Mouse (Mus musculus) lung, embryonic 16.5 days (tissue): ENCODE data around the gene Aph1a. TPM values are rescaled to one million over a fixed set of nuclear protein-coding genes. Genes with fewer than 3 reads are reported as not detected.

Source experiments
- ATAC-seq: fragments of 200-750 bp; cut with Nextera tagmentation; 2 replicates; pipeline ENCODE4 v1.8.0; 2017; ENCODE audit warnings: low read depth, mild to moderate bottlenecking, moderate library complexity
- H3K27ac ChIP-seq: fragments of 300-500 bp; sonication (generic); 2 replicates; pipeline ENCODE4 v1.5.1; 2014; ENCODE audit warnings: mild to moderate bottlenecking, control low read depth, low read length
- H3K27me3 ChIP-seq: fragments of 300-500 bp; sonication (generic); 2 replicates; pipeline ENCODE4 v1.6.1; 2014; ENCODE audit warnings: low read depth, low read length, mixed read lengths; ENCODE audit not compliant: control insufficient read depth, insufficient read depth
- H3K36me3 ChIP-seq: fragments of 300-500 bp; sonication (generic); 2 replicates; pipeline ENCODE4 v1.6.1; 2014; ENCODE audit warnings: low read length; ENCODE audit not compliant: control insufficient read depth, insufficient read depth
- H3K4me1 ChIP-seq: fragments of 300-500 bp; sonication (generic); replicated peaks from 2 replicates; pipeline ENCODE4 v1.6.1; 2014; ENCODE audit warnings: low read length, mixed read lengths; ENCODE audit not compliant: control insufficient read depth, insufficient read depth
- H3K4me2 ChIP-seq: fragments of 300-500 bp; sonication (generic); 2 replicates; pipeline ENCODE4 v1.6.1; 2014; ENCODE audit warnings: low read depth, low read length, control low read depth
- H3K4me3 ChIP-seq: fragments of 300-500 bp; sonication (generic); 2 replicates; pipeline ENCODE4 v1.5.1; 2014; ENCODE audit warnings: mild to moderate bottlenecking, low read length, control low read depth
- H3K9ac ChIP-seq: fragments of 300-500 bp; sonication (generic); 2 replicates; pipeline ENCODE4 v1.6.1; 2014; ENCODE audit warnings: low read length, control low read depth
- H3K9me3 ChIP-seq: fragments of 300-500 bp; sonication (generic); 2 replicates; pipeline ENCODE4 v1.6.1; 2016; ENCODE audit warnings: low read length; ENCODE audit not compliant: control insufficient read depth
- WGBS: fragments of 180-500 bp; shearing (Covaris S2); extraction: QIAGEN DNeasy Blood & Tissue Kit; methylation state at CpG from one replicate; pipeline ENCODE4 v1.1.7; 2014; 5-methylcytosine and 5-hydroxymethylcytosine counted together
- polyA plus RNA-seq: library from polyadenylated mRNA; unstranded; fragments of >200 nt; fragmentation: Nextera tagmentation; extraction: Ambion mirVana; gene quantifications from 2 replicates; pipeline ENCODE4 v1.2.1, GENCODE M21; 2015

Gene Aph1a
- polyA plus RNA-seq, 1 experiment from 2014 or later, result 39.1 TPM

GRCm38 (mm10) chr3:95934448-95934847 lies 40.7 kb downstream of the Aph1a start:
- Histone ChIP-seq H3K9ac (no peak overlapping the region), H3K27me3 (no peaks in the 10 kb centered on the region), H3K27ac (no peak overlapping the region), H3K4me2 (no peak overlapping the region), H3K4me1 (peaks cover 12% of the 10 kb centered on the region), H3K36me3 (peaks cover 41% of the 10 kb centered on the region), H3K4me3 (no peak overlapping the region), H3K9me3 (no peaks in the 10 kb centered on the region)
- no peak for ATAC-seq
- 82% methylated on average over 1 of the region's 1 CpGs for WGBS

GRCm38 (mm10) chr3:95938217-95938616 lies 44.4 kb downstream of the Aph1a start:
- no peak overlapping the region for H3K4me2 ChIP-seq
- no peak overlapping the region for H3K27ac ChIP-seq
- no peak for ATAC-seq
- H3K36me3 ChIP-seq, result peaks cover 68% of the 10 kb centered on the region
- H3K9ac ChIP-seq, result no peak overlapping the region
- H3K4me3 ChIP-seq, result no peak overlapping the region
- no peaks in the 10 kb centered on the region for H3K9me3 ChIP-seq
- H3K4me1 ChIP-seq, result no peaks in the 10 kb centered on the region
- H3K27me3 ChIP-seq, result no peaks in the 10 kb centered on the region
- 91% methylated on average over 8 of the region's 8 CpGs for WGBS

DNA sequence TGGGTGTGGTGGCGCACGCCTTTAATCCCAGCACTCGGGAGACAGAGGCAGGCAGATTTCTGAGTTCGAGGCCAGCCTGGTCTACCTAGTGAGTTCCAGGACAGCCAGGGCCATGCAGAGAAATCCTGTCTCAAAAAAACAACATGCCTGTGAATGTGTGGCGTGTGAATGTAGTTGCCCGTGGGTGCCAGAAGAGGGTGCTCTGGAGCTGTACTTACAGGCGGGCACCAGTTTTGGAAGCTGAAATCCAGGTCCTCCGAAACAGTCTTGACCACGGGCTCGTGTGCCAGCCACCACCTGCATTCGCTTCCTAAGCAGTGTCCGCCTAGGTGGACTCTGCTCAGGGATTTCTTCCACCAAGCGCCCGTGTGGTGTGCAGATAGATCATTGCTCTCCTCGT lies 45.1 kb downstream of the Aph1a start:
- Histone ChIP-seq H3K27me3 (no peaks in the 10 kb centered on the region), H3K9me3 (no peaks in the 10 kb centered on the region), H3K27ac (no peak overlapping the region), H3K9ac (no peak overlapping the region), H3K4me2 (no peak overlapping the region), H3K36me3 (peaks cover 67% of the 10 kb centered on the region), H3K4me3 (no peak overlapping the region), H3K4me1 (no peaks in the 10 kb centered on the region)
- ATAC-seq, result no peak
- 94% methylated on average over 15 of the region's 15 CpGs for WGBS

DNA sequence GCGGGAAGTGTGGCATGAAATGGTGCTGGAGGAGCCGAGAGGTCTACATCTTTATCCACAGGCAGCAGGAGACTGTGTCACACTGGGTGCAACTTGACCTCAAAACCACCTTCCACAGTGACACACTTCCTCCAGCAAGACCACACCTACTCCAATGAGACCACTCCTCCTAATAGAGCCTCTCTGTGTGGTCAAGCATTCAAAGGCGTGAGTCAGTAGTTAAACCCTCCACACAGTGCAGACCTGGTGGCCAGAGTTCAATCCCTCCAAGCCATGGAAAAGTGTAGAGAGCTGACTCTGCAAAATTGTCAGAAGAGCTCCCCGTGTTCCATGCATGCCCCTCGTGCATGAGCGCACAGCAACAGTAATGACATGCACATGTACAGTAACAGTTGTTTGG lies 49.0 kb downstream of the Aph1a start:
- H3K27ac ChIP-seq, result no peak overlapping the region
- 84% methylated on average over 6 of the region's 6 CpGs for WGBS

DNA sequence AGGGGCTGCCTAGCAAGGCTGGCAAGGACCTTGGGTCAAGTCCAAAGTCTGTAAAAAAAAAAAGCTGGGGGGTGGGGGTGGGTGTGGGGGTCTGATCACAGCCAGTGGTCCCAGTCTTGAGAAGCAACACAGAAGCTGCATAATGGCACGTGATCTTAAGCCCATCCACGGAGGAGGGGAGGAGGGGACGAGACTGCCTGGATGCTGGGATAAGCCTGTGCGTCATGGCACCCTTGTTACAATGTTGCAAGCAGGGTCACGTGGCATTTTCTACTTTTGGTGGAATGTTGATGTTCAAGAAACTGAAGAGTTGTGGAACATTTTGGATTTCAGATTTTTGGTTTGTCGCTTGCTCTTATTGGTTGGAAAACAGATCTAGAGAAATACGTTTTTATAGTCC lies 49.5 kb downstream of the Aph1a start:
- Histone ChIP-seq H3K4me1 (no peaks in the 10 kb centered on the region), H3K27me3 (no peaks in the 10 kb centered on the region), H3K4me3 (no peak overlapping the region), H3K4me2 (no peak overlapping the region), H3K36me3 (peaks cover 55% of the 10 kb centered on the region), H3K9ac (no peak overlapping the region), H3K9me3 (no peaks in the 10 kb centered on the region), H3K27ac (no peak overlapping the region)
- no peak for ATAC-seq
- 92% methylated on average over 7 of the region's 7 CpGs for WGBS

More for the DNA sequence above, 49.0 kb downstream of the Aph1a start:
- Histone ChIP-seq H3K4me2 (no peak overlapping the region), H3K9me3 (no peaks in the 10 kb centered on the region), H3K36me3 (peaks cover 59% of the 10 kb centered on the region), H3K4me1 (no peaks in the 10 kb centered on the region), H3K9ac (no peak overlapping the region), H3K4me3 (no peak overlapping the region), H3K27me3 (no peaks in the 10 kb centered on the region)
- no peak for ATAC-seq

DNA sequence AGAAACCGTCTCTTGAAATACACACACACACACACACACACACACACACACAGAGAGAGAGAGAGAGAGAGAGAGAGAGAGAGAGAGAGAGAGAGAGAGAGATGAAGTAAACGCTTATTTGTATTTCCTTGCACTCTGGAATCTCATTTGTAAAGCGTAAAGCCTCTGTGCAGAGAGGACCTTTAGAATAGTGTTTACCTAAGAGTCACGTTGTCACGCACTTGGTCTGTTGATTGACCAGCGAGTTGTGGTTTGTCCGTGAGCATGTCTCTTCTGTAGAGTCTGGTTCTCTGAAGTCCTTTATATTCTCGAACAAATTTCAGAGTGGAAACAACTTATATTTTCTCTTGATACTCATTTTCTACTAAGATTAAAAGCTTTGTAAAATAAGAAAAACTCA lies 51.0 kb downstream of the Aph1a start:
- Histone ChIP-seq H3K27ac (no peak overlapping the region), H3K4me2 (no peak overlapping the region), H3K9me3 (no peaks in the 10 kb centered on the region), H3K4me3 (no peak overlapping the region), H3K36me3 (peaks cover 42% of the 10 kb centered on the region), H3K27me3 (no peaks in the 10 kb centered on the region), H3K4me1 (no peaks in the 10 kb centered on the region), H3K9ac (no peak overlapping the region)
- no peak for ATAC-seq
- WGBS, result 79% methylated on average over 8 of the region's 8 CpGs

DNA sequence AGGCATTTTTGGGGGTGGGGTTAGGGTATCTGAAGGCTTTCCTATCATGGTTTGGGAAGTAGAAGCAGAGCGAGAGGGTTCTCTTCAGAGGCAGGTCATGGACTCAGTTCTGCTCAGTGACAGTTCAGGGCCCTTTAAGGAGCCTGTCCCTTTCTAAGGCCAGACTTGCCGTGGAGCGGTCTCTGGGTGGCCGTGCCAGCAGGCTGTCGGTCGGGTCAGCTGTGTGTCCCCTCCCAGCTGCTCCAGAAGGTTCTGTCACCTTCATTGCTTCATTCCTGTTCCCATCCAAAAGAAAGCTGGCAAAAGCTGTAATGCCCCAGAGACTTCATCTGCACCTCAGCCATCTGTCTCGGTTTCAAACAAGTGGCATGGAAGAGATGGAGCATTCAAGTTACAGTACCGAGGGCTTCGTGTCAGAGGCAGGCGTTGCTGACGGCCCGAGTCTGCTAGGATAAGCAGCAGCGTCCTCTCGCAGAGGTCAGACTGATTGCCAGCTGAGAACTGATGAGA lies 52.0 kb downstream of the Aph1a start:
- Histone ChIP-seq H3K27ac (no peak overlapping the region), H3K9ac (no peak overlapping the region), H3K9me3 (no peaks in the 10 kb centered on the region), H3K4me3 (no peak overlapping the region), H3K36me3 (peaks cover 34% of the 10 kb centered on the region), H3K4me2 (no peak overlapping the region), H3K4me1 (no peaks in the 10 kb centered on the region), H3K27me3 (no peaks in the 10 kb centered on the region)
- no peak for ATAC-seq
- 61% methylated on average over 14 of the region's 14 CpGs for WGBS

Other genes with a start within 250 kb of the Aph1a start
- gene Mcl1, start 235.2 kb upstream of the Aph1a start, polyA plus RNA-seq, result 23.1 and 31.7 TPM in 2 replicates
- gene Adamtsl4, start 206.1 kb upstream of the Aph1a start, polyA plus RNA-seq, result 4.4 and 5.5 TPM in 2 replicates
- 22.3 and 23.8 TPM in 2 replicates for gene Ecm1, start 154.4 kb upstream of the Aph1a start, polyA plus RNA-seq
- gene Tars2, start 133.8 kb upstream of the Aph1a start, polyA plus RNA-seq, result 42.5 and 44.2 TPM in 2 replicates
- 21.4 and 22.1 TPM in 2 replicates for gene Rprd2, start 75.1 kb upstream of the Aph1a start, polyA plus RNA-seq
- 43.5 and 48.0 TPM in 2 replicates for gene Prpf3, start 38.1 kb upstream of the Aph1a start, polyA plus RNA-seq
- 326 and 362 TPM in 2 replicates for gene Mrps21, start 22.4 kb upstream of the Aph1a start, polyA plus RNA-seq
- 5.1 and 5.6 TPM in 2 replicates for gene Ciart, start 11.7 kb upstream of the Aph1a start, polyA plus RNA-seq
- 81.5 and 85.5 TPM in 2 replicates for gene BC028528, start 2.0 kb upstream of the Aph1a start, polyA plus RNA-seq
- 9.2 and 13.0 TPM in 2 replicates for gene Car14, start 10.7 kb downstream of the Aph1a start, polyA plus RNA-seq
- gene Anp32e, start 35.3 kb downstream of the Aph1a start, polyA plus RNA-seq, result 193 and 230 TPM in 2 replicates
- gene Plekho1, start 102.0 kb downstream of the Aph1a start, polyA plus RNA-seq, result 24.0 and 25.3 TPM in 2 replicates
- 39.6 and 39.8 TPM in 2 replicates for gene Vps45, start 164.5 kb downstream of the Aph1a start, polyA plus RNA-seq
- gene Otud7b, start 210.6 kb downstream of the Aph1a start, polyA plus RNA-seq, result 18.8 and 22.9 TPM in 2 replicates